Mouse (Mus musculus) midbrain, embryonic 11.5 days (tissue): ENCODE measurements around the gene Syt6. TPM values are rescaled to one million over a fixed set of nuclear protein-coding genes. Genes with fewer than 3 reads are reported as not detected.
"Not testable (repeated sequence)": the region's sequence is repeated elsewhere in the genome, so short reads cannot be mapped to it uniquely, and the experiment has no call there.

Experiments used
- ATAC-seq: fragments of 200-750 bp; cut with Nextera tagmentation; 2 replicates; pipeline ENCODE4 v1.8.0; 2017; ENCODE audit warnings: moderate TSS enrichment, moderate library complexity; ENCODE audit not compliant: low FRiP score
- DNase-seq: peaks from one replicate; pipeline ENCODE4 v3.0.0; 2015; ENCODE audit warnings: low spot score; ENCODE audit errors: missing footprints
- H3K27ac ChIP-seq: fragments of 300-500 bp; sonication (generic); 2 replicates; pipeline ENCODE4 v1.5.1; 2014; ENCODE audit warnings: low read depth, low read length
- H3K27me3 ChIP-seq: fragments of 300-500 bp; sonication (generic); 2 replicates; pipeline ENCODE4 v1.6.1; 2014; ENCODE audit warnings: mild to moderate bottlenecking, low read length, moderate library complexity, mixed read lengths; ENCODE audit not compliant: control insufficient read depth, insufficient read depth
- H3K36me3 ChIP-seq: fragments of 300-500 bp; sonication (generic); 2 replicates; pipeline ENCODE4 v1.6.1; 2014; ENCODE audit warnings: mild to moderate bottlenecking, low read length, moderate library complexity, mixed read lengths; ENCODE audit not compliant: control insufficient read depth, insufficient read depth
- H3K4me1 ChIP-seq: fragments of 300-500 bp; sonication (generic); 2 replicates; pipeline ENCODE4 v1.6.1; 2014; ENCODE audit warnings: low read length; ENCODE audit not compliant: control insufficient read depth, insufficient read depth
- H3K4me2 ChIP-seq: fragments of 300-500 bp; sonication (generic); 2 replicates; pipeline ENCODE4 v1.6.1; 2014; ENCODE audit warnings: mild to moderate bottlenecking, moderate library complexity
- H3K4me3 ChIP-seq: fragments of 300-500 bp; sonication (generic); 2 replicates; pipeline ENCODE4 v1.5.1; 2014; ENCODE audit warnings: low read depth, low read length
- H3K9ac ChIP-seq: fragments of 300-500 bp; sonication (generic); 2 replicates; pipeline ENCODE4 v1.6.1; 2014; ENCODE audit warnings: low read length
- H3K9me3 ChIP-seq: fragments of 300-500 bp; sonication (generic); 2 replicates; pipeline ENCODE4 v1.6.1; 2016; ENCODE audit warnings: low read length; ENCODE audit not compliant: control insufficient read depth
- WGBS: fragments of 180-500 bp; shearing (Covaris S2); extraction: QIAGEN DNeasy Blood & Tissue Kit; methylation state at CpG from one replicate; pipeline ENCODE4 v1.1.7; 2014; 5-methylcytosine and 5-hydroxymethylcytosine counted together
- polyA plus RNA-seq: library from polyadenylated mRNA; unstranded; fragments of >200 nt; fragmentation: Nextera tagmentation; extraction: Ambion mirVana; gene quantifications from 2 replicates; pipeline ENCODE4 v1.2.1, GENCODE M21; 2014

Gene Syt6
- polyA plus RNA-seq, 1 experiment from 2014 or later: 4.3 TPM

GRCm38 (mm10) chr3:103633124-103633523 is 58.1 kb downstream of the Syt6 start:
- ATAC-seq (no peak), DNase-seq (no peak)
- Histone ChIP-seq H3K4me2 (no peak overlapping the region), H3K4me3 (no peak overlapping the region), H3K9me3 (no peaks in the 10 kb centered on the region), H3K27me3 (no peaks in the 10 kb centered on the region), H3K4me1 (no peaks in the 10 kb centered on the region), H3K36me3 (no peaks in the 10 kb centered on the region), H3K27ac (no peak overlapping the region), H3K9ac (no peak overlapping the region)
- 91% methylated on average over 7 of the region's 7 CpGs for WGBS

- no peak for ATAC-seq
- Histone ChIP-seq H3K27me3 (no peaks in the 10 kb centered on the region), H3K4me2 (no peak overlapping the region), H3K4me1 (no peaks in the 10 kb centered on the region), H3K27ac (no peak overlapping the region), H3K9ac (no peak overlapping the region), H3K36me3 (no peaks in the 10 kb centered on the region), H3K4me3 (no peak overlapping the region), H3K9me3 (no peaks in the 10 kb centered on the region)
- no peak for DNase-seq
- WGBS: 81% methylated on average over 4 of the region's 4 CpGs
Observed at GRCm38 (mm10) chr3:103633831-103634230, 58.8 kb downstream of the Syt6 start.

GRCm38 (mm10) chr3:103634256-103634655 is 59.2 kb downstream of the Syt6 start:
- DNase-seq (no peak), ATAC-seq (no peak)
- WGBS: 97% methylated on average over 1 of the region's 1 CpGs
- Histone ChIP-seq H3K4me1 (no peaks in the 10 kb centered on the region), H3K4me2 (no peak overlapping the region), H3K9me3 (no peaks in the 10 kb centered on the region), H3K27me3 (no peaks in the 10 kb centered on the region), H3K9ac (no peak overlapping the region), H3K36me3 (no peaks in the 10 kb centered on the region), H3K27ac (no peak overlapping the region), H3K4me3 (no peak overlapping the region)

GRCm38 (mm10) chr3:103637641-103638040 is 62.6 kb downstream of the Syt6 start:
- no peak overlapping the region for H3K9ac ChIP-seq
- no peak overlapping the region for H3K27ac ChIP-seq
- no peaks in the 10 kb centered on the region for H3K9me3 ChIP-seq
- no peaks in the 10 kb centered on the region for H3K36me3 ChIP-seq
- no peak for ATAC-seq
- H3K4me1 ChIP-seq: peaks cover 6% of the 10 kb centered on the region
- H3K4me3 ChIP-seq: no peak overlapping the region
- H3K4me2 ChIP-seq: no peak overlapping the region
- WGBS: 84% methylated on average over 1 of the region's 1 CpGs
- H3K27me3 ChIP-seq: no peaks in the 10 kb centered on the region
- DNase-seq: no peak

GRCm38 (mm10) chr3:103640226-103640803 is 65.3 kb downstream of the Syt6 start:
- H3K4me3 ChIP-seq: no peak overlapping the region
- DNase-seq (peak; percentile 81), ATAC-seq (no peak)
- H3K4me2 ChIP-seq: no peak overlapping the region
- no peaks in the 10 kb centered on the region for H3K27me3 ChIP-seq
- no peaks in the 10 kb centered on the region for H3K9me3 ChIP-seq
- 23% methylated on average over 8 of the region's 8 CpGs for WGBS
- H3K9ac ChIP-seq: no peak overlapping the region
- H3K4me1 ChIP-seq: peaks cover 6% of the 10 kb centered on the region
- no peak overlapping the region for H3K27ac ChIP-seq
- H3K36me3 ChIP-seq: no peaks in the 10 kb centered on the region

GRCm38 (mm10) chr3:103641301-103641700 is 66.3 kb downstream of the Syt6 start:
- H3K4me1 ChIP-seq: peaks cover 6% of the 10 kb centered on the region
- H3K27me3 ChIP-seq: no peaks in the 10 kb centered on the region
- H3K27ac ChIP-seq: no peak overlapping the region
- H3K4me3 ChIP-seq: no peak overlapping the region
- DNase-seq (no peak), ATAC-seq (no peak)
- 65% methylated on average over 7 of the region's 7 CpGs for WGBS
- no peak overlapping the region for H3K9ac ChIP-seq
- no peak overlapping the region for H3K4me2 ChIP-seq
- H3K9me3 ChIP-seq: no peaks in the 10 kb centered on the region
- no peaks in the 10 kb centered on the region for H3K36me3 ChIP-seq

GRCm38 (mm10) chr3:103645968-103646367 is 70.9 kb downstream of the Syt6 start, which contains the start of gene Atg4a-ps:
Gene Atg4a-ps (minus strand): TSS chr3:103646068.
- not testable (repeated sequence) for H3K36me3 ChIP-seq, ATAC-seq, H3K4me3 ChIP-seq, H3K9ac ChIP-seq, DNase-seq, H3K27me3 ChIP-seq, H3K27ac ChIP-seq, H3K4me1 ChIP-seq, H3K9me3 ChIP-seq, H3K4me2 ChIP-seq
- 92% methylated on average over 2 of the region's 2 CpGs for WGBS

GRCm38 (mm10) chr3:103647164-103647867 is 72.3 kb downstream of the Syt6 start:
- H3K9me3 ChIP-seq: no peaks in the 10 kb centered on the region
- H3K36me3 ChIP-seq: no peaks in the 10 kb centered on the region
- no peaks in the 10 kb centered on the region for H3K4me1 ChIP-seq
- H3K27me3 ChIP-seq: no peaks in the 10 kb centered on the region
- ATAC-seq: no peak
- H3K4me3 ChIP-seq: no peak overlapping the region
- no peak for DNase-seq
- no peak overlapping the region for H3K27ac ChIP-seq
- no peak overlapping the region for H3K9ac ChIP-seq
- 88% methylated on average over 11 of the region's 11 CpGs for WGBS
- no peak overlapping the region for H3K4me2 ChIP-seq

- Histone ChIP-seq H3K36me3 (no peaks in the 10 kb centered on the region), H3K27ac (no peak overlapping the region), H3K4me1 (no peaks in the 10 kb centered on the region), H3K9ac (no peak overlapping the region), H3K27me3 (no peaks in the 10 kb centered on the region), H3K9me3 (no peaks in the 10 kb centered on the region), H3K4me2 (no peak overlapping the region), H3K4me3 (no peak overlapping the region)
- 88% methylated on average over 4 of the region's 4 CpGs for WGBS
- DNase-seq (no peak), ATAC-seq (no peak)
Observed at GRCm38 (mm10) chr3:103648486-103648885, 73.5 kb downstream of the Syt6 start.
